Mouse (Mus musculus) bone marrow macrophage, adult 2 months (primary cell): Measurements from ENCODE around the gene Zfp663.

Source experiments
- CTCF ChIP-seq: IDR thresholded peaks from 2 replicates; pipeline ENCODE4 v1.5.1; 2012; ENCODE audit warnings: low read depth, mild to moderate bottlenecking, low read length, moderate library complexity
- POLR2A ChIP-seq: IDR thresholded peaks from 2 replicates; pipeline ENCODE4 v1.6.1; 2012; ENCODE audit warnings: mild to moderate bottlenecking, low read depth, low read length, borderline replicate concordance

DNA sequence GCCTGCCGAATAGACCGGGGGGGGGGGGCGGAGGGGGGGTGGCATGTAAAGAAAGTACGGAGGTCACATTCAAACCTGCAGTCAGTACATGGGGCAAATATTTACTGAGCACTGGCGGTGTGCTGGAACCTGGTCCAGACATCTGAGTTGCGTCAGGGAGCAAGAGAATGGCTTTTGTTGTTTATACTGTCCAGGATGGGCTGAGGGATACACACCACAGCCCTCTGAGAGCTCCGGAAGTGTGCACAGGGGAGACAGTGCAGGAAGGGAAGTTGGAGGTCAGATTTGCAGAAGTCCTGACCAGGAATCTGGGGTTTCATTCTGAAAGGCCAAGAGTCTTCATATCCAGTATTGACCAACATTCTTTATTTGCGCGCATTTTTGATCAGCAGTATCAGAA, 36.4 kb upstream of the Zfp663 start:
- no peak for TF ChIP-seq CTCF
- no peak for TF ChIP-seq POLR2A
